ENCODE assay signal across 23 mouse cellular contexts in genomic region chr8:4133798-4134197, GRCm38 (mm10). TPM values are rescaled to one million over a fixed set of nuclear protein-coding genes. Genes with fewer than 3 reads are reported as not detected.
"Had no signal": no experiment of that assay in that cellular context is flagged by ENCODE, and none has a peak within 500 bp of the region (broad histone marks: within the 10 kb centered on the region; RNA-seq: fewer than 3 reads in every experiment).

TSS of gene Cd209g (plus strand) at chr8:4134098.

- DNase-seq: retina, postnatal 1 day; right cerebral cortex, adult 18-20 months; right cerebral cortex, postnatal 14 days; right cerebral cortex, postnatal 25 days; right cerebral cortex, postnatal 4 days; spleen, adult 18-20 months; thymus, adult 18-20 months; thymus, adult 2 months; thymus, postnatal 14 days; thymus, postnatal 25 days; thymus, postnatal 36 days; thymus, postnatal 4 days had no signal

RNA-seq across cellular contexts. Expression of gene Cd209g, which starts in this region (rescaled TPM):
- polyA plus RNA-seq: neural tube, embryonic 11.5 days; neural tube, embryonic 12.5 days; neural tube, embryonic 13.5 days; neural tube, embryonic 14.5 days; neural tube, embryonic 15.5 days; small intestine, adult 2 months; stomach, embryonic 14.5 days; stomach, embryonic 15.5 days; stomach, embryonic 16.5 days; stomach, postnatal 0 days; thymus, postnatal 0 days had no signal
